Mouse (Mus musculus): ENCODE measurements around the gene Ifi47. TPM values are rescaled to one million over a fixed set of nuclear protein-coding genes. Genes with fewer than 3 reads are reported as not detected.
A peak's percentile ranks its signal among the peaks of the same experiment; 100 is the strongest.

The Ifi47 gene
- polyA plus RNA-seq, 1 experiment from 2014 or later: 0.48 TPM

DNA sequence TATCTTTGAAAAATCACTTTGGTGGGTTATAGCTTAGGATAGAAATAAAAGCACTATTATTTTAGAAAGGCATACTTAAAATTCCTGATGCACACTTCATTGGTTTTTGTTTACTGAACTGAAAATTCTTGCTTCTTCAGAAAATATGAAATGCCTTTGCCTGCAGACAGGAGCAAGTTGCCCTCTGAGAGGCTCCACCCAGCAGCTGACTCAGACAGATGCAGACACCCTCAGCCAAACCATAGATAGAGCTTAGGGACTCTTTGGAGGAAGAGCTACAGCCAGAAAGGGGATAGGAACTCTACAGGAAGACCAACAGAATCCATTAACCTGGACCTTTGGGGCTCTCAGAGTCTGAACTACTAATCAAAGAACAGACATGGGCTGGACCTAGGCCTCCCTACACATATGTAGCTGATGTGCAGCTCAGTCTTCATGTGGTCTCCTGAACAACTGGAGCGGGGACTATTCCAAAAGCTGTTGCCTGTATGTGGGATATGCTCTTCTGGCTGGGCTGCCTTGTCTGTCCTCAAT lies 15.7 kb downstream of the Ifi47 start:
- Histone ChIP-seq H3K36me3 (no peaks in the 10 kb centered on the region), H3K27ac (no peak overlapping the region), H3K9me3 (no peaks in the 10 kb centered on the region), H3K27me3 (replicated peaks) (0 out of 2 replicates have a peak, but pooled peaks cover 3% of the 10 kb centered on the region), H3K4me1 (no peaks in the 10 kb centered on the region), H3K4me2 (replicated peaks) (no peak overlapping the region), H3K4me3 (no peak overlapping the region), H3K9ac (no peak overlapping the region)
- 97% methylated on average over 1 of the region's 1 CpGs for WGBS
- no peak for ATAC-seq (ENCODE audit: low FRiP score, low read depth)

DNA sequence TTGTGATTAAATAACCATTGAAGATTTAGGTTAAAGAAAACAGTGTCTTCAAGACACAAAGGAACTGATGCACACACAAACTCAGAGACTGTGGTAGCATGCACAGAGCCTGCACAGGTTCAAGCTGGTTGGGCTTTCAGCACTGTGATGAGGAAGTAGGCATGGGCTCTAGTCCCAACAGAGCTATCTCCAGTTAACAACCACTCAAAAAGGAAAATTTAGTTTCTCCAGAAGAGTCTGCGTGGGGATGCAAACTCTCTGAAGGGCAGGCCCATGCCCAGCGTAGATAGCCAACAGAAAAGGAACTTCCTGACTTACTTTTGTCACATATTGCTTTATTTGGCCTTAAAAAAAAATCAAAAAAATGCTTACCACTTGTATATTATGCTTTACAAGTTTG lies 16.4 kb downstream of the Ifi47 start:
- Histone ChIP-seq H3K27ac (no peak overlapping the region), H3K36me3 (no peaks in the 10 kb centered on the region), H3K9me3 (no peaks in the 10 kb centered on the region), H3K9ac (no peak overlapping the region), H3K27me3 (replicated peaks) (0 out of 2 replicates have a peak, but pooled peaks cover 3% of the 10 kb centered on the region), H3K4me2 (replicated peaks) (no peak overlapping the region), H3K4me1 (no peaks in the 10 kb centered on the region), H3K4me3 (no peak overlapping the region)
- no peak for ATAC-seq (ENCODE audit: low FRiP score, low read depth)
- 98% methylated on average over 2 of the region's 2 CpGs for WGBS

DNA sequence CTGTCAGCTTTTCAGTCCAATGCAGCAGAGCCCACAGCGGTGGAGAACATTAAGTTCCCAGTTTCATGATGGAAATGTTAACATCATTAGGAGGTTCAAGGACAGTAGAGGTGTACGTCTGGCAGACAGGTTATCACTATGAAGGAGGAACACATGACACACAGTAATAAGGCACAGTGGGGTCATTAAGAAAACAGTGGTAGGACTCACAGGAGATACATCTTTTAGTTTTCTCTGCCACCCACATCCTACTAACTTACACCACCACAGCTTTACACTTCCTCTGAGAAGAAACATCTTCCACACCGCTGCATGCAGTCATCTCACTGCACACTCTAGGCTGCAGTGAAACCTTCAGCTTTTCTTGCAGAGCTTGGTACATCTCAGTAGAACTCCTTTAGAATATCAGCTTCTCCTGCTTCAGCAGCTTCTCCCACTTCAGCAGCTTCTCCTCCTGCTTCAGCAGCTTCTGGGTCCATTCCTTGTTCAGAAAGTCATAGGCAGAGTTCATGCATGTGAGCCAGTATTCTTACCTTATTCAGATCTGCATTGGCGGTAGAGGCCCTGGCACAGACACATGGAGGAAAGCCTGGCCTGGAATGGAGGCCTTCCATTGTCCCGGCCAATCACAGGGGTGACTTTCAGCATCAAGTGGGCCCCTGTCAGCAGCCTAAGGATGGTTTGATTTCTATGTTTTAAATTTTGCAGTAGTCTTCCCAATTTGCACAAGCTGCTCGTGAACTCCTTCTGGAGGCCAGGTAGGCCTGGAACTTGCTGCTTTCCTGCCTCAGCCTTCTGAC lies 17.7 kb downstream of the Ifi47 start:
- H3K4me3 ChIP-seq: no peak overlapping the region
- H3K9ac ChIP-seq: no peak overlapping the region
- WGBS: 92% methylated on average over 6 of the region's 6 CpGs
- H3K27ac ChIP-seq: no peak overlapping the region
- H3K9me3 ChIP-seq: no peaks in the 10 kb centered on the region
- H3K36me3 ChIP-seq: no peaks in the 10 kb centered on the region
- no peaks in the 10 kb centered on the region for H3K27me3 ChIP-seq (replicated peaks)
- ATAC-seq (ENCODE audit: low FRiP score, low read depth): no peak
- no peaks in the 10 kb centered on the region for H3K4me1 ChIP-seq
- H3K4me2 ChIP-seq (replicated peaks): no peak overlapping the region

DNA sequence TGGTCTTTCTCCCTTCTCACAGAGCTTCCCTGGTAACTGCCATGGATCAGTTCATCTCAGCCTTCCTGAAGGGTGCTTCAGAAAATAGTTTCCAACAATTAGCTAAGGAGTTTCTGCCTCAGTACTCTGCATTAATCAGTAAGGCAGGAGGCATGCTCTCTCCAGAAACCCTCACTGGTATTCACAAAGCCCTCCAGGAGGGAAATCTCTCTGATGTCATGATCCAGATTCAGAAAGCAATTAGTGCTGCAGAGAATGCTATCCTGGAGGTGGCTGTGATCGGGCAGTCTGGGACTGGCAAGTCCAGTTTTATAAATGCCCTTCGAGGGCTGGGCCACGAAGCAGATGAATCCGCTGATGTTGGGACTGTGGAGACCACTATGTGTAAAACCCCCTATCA lies 19.0 kb downstream of the Ifi47 start:
- Histone ChIP-seq H3K27ac (no peak overlapping the region), H3K36me3 (no peaks in the 10 kb centered on the region), H3K4me2 (replicated peaks) (no peak overlapping the region), H3K4me1 (no peaks in the 10 kb centered on the region), H3K9ac (no peak overlapping the region), H3K27me3 (replicated peaks) (no peaks in the 10 kb centered on the region), H3K9me3 (no peaks in the 10 kb centered on the region), H3K4me3 (no peak overlapping the region)
- 90% methylated on average over 4 of the region's 4 CpGs for WGBS
- no peak for ATAC-seq (ENCODE audit: low FRiP score, low read depth)

DNA sequence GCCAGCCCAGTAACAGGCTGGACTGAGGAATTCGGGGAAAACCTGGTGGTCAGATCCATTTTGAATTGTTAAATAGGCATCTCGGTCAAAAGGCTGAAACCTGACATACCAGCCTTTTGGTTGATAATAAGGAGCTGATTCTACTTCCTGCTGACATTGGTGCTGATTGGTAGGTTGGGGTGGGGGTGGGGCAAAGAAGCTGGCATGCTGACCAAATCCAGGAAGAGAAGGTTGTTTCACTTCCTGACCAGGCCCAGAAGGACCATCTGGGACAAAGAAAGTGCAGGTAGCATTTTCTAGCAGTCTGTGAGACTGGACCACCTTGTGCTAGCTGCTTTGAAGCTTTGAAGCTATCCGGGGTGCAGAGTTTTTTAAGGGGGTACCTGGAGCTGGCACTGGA lies 24.0 kb downstream of the Ifi47 start:
- no peaks in the 10 kb centered on the region for H3K27me3 ChIP-seq (replicated peaks)
- H3K27ac ChIP-seq: no peak overlapping the region
- H3K4me1 ChIP-seq: no peaks in the 10 kb centered on the region
- 84% methylated on average over 3 of the region's 3 CpGs for WGBS
- no peak for ATAC-seq (ENCODE audit: low FRiP score, low read depth)
- H3K4me2 ChIP-seq (replicated peaks): no peak overlapping the region
- no peak overlapping the region for H3K4me3 ChIP-seq
- no peaks in the 10 kb centered on the region for H3K36me3 ChIP-seq
- no peaks in the 10 kb centered on the region for H3K9me3 ChIP-seq
- H3K9ac ChIP-seq: no peak overlapping the region

DNA sequence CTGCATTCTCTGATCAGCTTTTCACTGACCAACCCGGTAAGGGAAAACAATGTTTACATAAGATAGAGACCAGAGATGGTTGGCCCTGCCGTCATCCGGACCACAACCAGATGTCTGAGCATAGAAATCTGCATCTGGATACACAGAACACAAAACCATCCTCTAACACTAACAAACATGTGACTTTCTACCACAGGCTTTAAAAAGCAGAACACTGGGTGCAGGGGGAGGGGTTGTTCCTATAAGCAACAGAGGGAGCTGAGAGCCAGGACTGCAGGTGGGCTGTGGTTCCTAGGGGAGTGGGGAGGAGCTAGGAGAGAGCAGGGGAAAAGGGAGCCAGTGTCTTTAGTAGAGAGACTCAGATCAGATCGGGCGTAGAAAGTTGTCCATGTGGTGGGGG lies 25.1 kb downstream of the Ifi47 start:
- H3K4me2 ChIP-seq (replicated peaks): no peak overlapping the region
- H3K4me1 ChIP-seq: no peaks in the 10 kb centered on the region
- no peaks in the 10 kb centered on the region for H3K27me3 ChIP-seq (replicated peaks)
- no peak overlapping the region for H3K4me3 ChIP-seq
- ATAC-seq (ENCODE audit: low FRiP score, low read depth): no peak
- H3K9me3 ChIP-seq: no peaks in the 10 kb centered on the region
- 69% methylated on average over 5 of the region's 5 CpGs for WGBS
- no peak overlapping the region for H3K9ac ChIP-seq
- H3K36me3 ChIP-seq: no peaks in the 10 kb centered on the region
- no peak overlapping the region for H3K27ac ChIP-seq

DNA sequence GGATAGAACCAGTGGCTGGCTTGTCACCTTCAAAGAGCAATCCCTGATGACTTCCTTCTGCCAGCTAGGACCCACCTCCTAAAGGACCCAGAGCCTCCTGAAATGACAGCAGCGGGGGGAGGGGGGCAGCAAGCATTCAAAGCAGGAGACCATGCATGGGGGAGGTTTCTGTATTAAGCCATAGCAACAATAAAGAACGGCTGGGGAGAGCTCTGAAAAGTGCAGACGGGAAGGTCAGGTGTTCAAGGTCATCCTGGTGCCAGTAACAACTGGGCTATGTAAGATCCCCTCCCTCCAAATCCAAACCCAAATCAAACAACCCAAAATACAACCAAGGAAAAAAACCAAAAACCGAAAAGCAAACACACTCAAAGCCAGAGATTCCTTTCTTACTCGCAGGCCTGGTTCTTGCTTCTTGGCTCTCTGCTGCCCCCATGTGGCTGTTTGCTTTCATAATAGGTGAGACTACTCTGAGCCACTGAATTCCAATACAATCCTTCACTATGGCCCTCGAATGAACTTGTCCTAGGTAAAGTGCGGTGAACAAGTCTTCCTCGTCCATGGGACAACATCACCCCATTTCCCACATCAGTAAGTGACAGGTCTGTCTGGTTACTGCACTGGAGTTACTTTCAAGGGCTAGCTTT lies 26.8 kb downstream of the Ifi47 start:
- Histone ChIP-seq H3K36me3 (no peaks in the 10 kb centered on the region), H3K4me3 (no peak overlapping the region), H3K9ac (no peak overlapping the region), H3K27me3 (replicated peaks) (no peaks in the 10 kb centered on the region), H3K27ac (no peak overlapping the region), H3K9me3 (no peaks in the 10 kb centered on the region), H3K4me1 (no peaks in the 10 kb centered on the region), H3K4me2 (replicated peaks) (no peak overlapping the region)
- WGBS: 18% methylated on average over 8 of the region's 8 CpGs
- peak; percentile 72 for ATAC-seq (ENCODE audit: low FRiP score, low read depth)

DNA sequence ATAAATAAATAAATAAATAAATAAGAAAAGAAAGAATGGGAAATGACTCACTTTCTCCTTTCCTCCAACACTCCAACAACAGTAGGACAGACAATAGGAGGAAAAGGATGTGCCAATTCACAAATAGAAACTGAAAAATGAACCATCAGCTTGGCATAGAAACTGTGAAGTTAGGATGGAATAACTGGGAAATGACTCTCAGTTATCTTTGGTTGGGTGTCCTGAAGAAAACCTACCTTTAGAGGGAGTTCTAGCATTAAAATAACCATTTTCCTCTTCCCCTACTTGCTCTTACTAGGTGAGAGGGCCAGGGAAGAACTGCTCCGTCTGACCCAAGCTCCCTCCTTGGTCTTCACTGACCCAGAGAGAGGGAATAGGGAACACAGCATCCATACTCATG lies 29.4 kb downstream of the Ifi47 start:
- no peaks in the 10 kb centered on the region for H3K36me3 ChIP-seq
- no peaks in the 10 kb centered on the region for H3K9me3 ChIP-seq
- no peak overlapping the region for H3K4me2 ChIP-seq (replicated peaks)
- H3K27ac ChIP-seq: no peak overlapping the region
- no peaks in the 10 kb centered on the region for H3K27me3 ChIP-seq (replicated peaks)
- H3K4me1 ChIP-seq: no peaks in the 10 kb centered on the region
- no peak overlapping the region for H3K4me3 ChIP-seq
- 62% methylated on average over 1 of the region's 1 CpGs for WGBS
- H3K9ac ChIP-seq: no peak overlapping the region
- no peak for ATAC-seq (ENCODE audit: low FRiP score, low read depth)

DNA sequence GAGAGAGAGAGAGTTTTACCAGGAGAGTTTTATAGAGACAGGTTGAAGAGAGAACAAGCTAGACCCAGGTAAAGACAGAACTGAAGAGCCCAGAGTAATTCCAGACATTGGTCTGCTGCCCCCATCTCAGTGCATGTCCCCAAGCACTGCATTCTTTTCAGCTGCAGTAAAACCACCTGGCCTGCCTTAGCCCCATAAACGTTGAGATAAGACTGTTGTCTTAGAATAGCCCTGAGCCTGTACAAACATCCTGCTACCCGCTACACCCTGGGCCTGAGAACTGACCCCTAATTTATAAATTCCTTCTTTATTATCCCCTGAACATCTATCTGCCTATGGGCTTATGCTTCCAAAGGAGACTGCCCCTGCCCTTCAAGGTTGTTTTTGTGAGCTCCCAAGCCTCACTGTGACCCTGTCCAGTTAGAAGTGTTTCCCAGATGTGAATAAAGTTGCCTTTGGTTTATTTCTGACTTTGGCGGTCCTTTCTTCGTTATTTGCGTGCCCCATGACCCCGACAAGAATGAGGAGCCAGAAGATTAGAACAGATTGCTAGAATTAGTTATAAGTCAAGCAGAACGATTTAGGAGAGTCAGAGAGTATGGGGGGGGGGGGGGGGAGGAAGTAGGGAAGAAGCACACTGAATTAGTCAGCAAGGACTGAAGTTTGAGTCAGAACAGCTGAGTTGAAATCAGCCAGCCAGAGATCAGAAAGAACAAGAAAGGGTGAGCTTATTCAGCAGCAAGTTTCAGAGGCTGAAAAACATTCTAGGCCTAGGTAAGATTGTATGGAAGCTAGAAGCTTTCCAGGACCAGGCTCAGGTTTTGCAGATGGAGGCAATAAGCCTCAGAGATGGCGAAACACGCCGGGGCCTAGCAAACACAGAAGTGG lies 31.5 kb downstream of the Ifi47 start:
- no peak for ATAC-seq (ENCODE audit: low FRiP score, low read depth)
- Histone ChIP-seq H3K36me3 (no peaks in the 10 kb centered on the region), H3K27ac (no peak overlapping the region), H3K27me3 (replicated peaks) (no peaks in the 10 kb centered on the region), H3K9ac (no peak overlapping the region), H3K4me1 (no peaks in the 10 kb centered on the region), H3K9me3 (no peaks in the 10 kb centered on the region), H3K4me3 (no peak overlapping the region), H3K4me2 (replicated peaks) (no peak overlapping the region)
- 71% methylated on average over 10 of the region's 10 CpGs for whole genome bisulfite sequencing

DNA sequence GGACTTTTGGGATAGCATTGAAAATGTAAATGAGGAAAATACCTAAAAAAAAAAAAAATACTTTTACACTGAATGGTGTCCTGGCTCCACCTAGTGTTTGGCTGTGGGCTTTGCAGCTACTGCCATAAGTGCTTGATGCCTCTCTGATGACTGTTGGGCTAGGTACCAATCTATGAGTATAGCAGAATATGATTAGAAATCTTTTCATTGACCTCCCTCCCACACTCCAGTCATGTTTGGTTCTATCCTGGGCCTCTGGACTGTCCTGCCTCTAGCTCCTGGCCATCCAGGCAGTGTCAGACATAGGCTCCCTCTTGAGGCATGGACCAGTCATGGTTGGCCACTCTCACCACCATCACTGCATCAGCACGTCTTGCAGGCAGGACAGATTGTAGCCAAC lies 32.4 kb downstream of the Ifi47 start:
- Histone ChIP-seq H3K27me3 (replicated peaks) (no peaks in the 10 kb centered on the region), H3K9ac (no peak overlapping the region), H3K36me3 (no peaks in the 10 kb centered on the region), H3K27ac (no peak overlapping the region), H3K4me2 (replicated peaks) (no peak overlapping the region), H3K4me1 (no peaks in the 10 kb centered on the region), H3K4me3 (no peak overlapping the region), H3K9me3 (no peaks in the 10 kb centered on the region)
- no peak for ATAC-seq (ENCODE audit: low FRiP score, low read depth)
- WGBS: 48% methylated on average over 1 of the region's 1 CpGs

DNA sequence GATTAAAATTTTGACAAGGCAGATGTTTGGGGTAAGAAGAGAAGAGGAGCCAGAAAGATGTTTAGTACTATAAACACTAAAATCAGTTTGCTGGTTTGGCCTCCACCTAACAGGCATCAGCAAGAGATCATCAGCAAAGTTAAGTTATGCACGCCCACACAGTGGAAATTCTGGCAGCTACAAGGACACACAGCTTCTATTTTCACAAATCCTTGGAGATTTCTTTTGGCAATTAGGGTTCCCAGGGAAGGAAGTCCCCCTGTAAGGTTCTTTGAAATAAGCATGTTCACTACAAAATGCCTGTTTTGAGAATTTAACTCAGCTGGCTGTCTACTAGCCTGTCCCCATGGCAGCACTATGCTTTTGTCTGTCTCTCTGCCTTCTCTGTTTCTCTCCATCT lies 34.6 kb downstream of the Ifi47 start:
- no peaks in the 10 kb centered on the region for H3K4me1 ChIP-seq
- WGBS: 72% methylated on average over 1 of the region's 1 CpGs
- ATAC-seq (ENCODE audit: low FRiP score, low read depth): no peak
- H3K27ac ChIP-seq: no peak overlapping the region
- H3K27me3 ChIP-seq (replicated peaks): no peaks in the 10 kb centered on the region
- H3K9ac ChIP-seq: no peak overlapping the region
- H3K9me3 ChIP-seq: no peaks in the 10 kb centered on the region
- H3K36me3 ChIP-seq: no peaks in the 10 kb centered on the region
- no peak overlapping the region for H3K4me3 ChIP-seq
- no peak overlapping the region for H3K4me2 ChIP-seq (replicated peaks)

DNA sequence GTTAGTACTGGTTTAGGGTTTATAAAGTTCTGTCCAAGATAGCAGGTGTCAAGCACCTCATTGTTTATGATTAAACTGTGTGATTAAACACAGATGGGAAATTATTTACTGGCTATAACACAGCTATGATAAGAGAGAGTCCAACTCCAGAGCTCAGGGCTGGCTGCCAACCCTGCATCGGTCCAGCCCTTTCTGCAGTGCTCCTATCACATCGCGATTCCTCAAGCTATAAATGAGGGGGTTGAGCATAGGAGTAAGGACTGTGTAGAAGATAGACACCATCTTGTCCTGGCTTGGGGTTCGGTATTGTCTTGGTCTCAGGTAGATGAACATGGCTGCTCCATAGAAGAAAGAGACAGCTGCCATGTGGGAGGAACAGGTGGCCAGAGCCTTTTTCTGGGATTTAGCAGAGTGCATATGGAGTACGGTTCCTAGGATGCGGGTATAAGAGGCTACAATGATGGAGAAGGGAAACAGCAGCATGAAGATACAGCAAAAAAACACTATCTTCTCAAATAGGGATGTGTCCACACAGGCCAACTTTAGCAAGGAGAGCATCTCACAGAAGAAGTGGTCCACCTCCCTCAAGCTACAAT lies 36.3 kb downstream of the Ifi47 start:
- Histone ChIP-seq H3K27me3 (replicated peaks) (no peaks in the 10 kb centered on the region), H3K4me1 (no peaks in the 10 kb centered on the region), H3K27ac (no peak overlapping the region), H3K4me3 (no peak overlapping the region), H3K9me3 (no peaks in the 10 kb centered on the region), H3K4me2 (replicated peaks) (no peak overlapping the region), H3K36me3 (no peaks in the 10 kb centered on the region), H3K9ac (no peak overlapping the region)
- no peak for ATAC-seq (ENCODE audit: low FRiP score, low read depth)
- WGBS: 92% methylated on average over 6 of the region's 6 CpGs

Measured in neural tube, embryonic 12.5 days (tissue).